Mouse (Mus musculus) thymus, postnatal 4 days (tissue): Measurements from ENCODE around the gene Adgrv1.

ENCODE experiments used
- DNase-seq: peaks from one replicate; pipeline ENCODE4 v3.0.0; 2021

The Adgrv1 gene

GRCm38 (mm10) chr13:81606991-81607390 lies 26.0 kb downstream of the Adgrv1 start:
- no peak for DNase-seq

GRCm38 (mm10) chr13:81596910-81597607 lies 35.9 kb downstream of the Adgrv1 start:
- DNase-seq = no peak

GRCm38 (mm10) chr13:81578692-81579091 lies 54.3 kb downstream of the Adgrv1 start:
- DNase-seq = no peak

GRCm38 (mm10) chr13:81570241-81570821 lies 62.6 kb downstream of the Adgrv1 start:
- DNase-seq = no peak

GRCm38 (mm10) chr13:81550024-81550423 lies 82.9 kb downstream of the Adgrv1 start:
- no peak for DNase-seq

GRCm38 (mm10) chr13:81534916-81535315 lies 98.0 kb downstream of the Adgrv1 start:
- DNase-seq = no peak

- DNase-seq = no peak
Observed at GRCm38 (mm10) chr13:81526687-81527086, 106.3 kb downstream of the Adgrv1 start.

GRCm38 (mm10) chr13:81510142-81510541 lies 122.8 kb downstream of the Adgrv1 start:
- DNase-seq = no peak

- DNase-seq = no peak
Observed at GRCm38 (mm10) chr13:81497035-81497434, 135.9 kb downstream of the Adgrv1 start.

- DNase-seq = no peak
Observed at GRCm38 (mm10) chr13:81491971-81492370, 141.0 kb downstream of the Adgrv1 start.

GRCm38 (mm10) chr13:81486980-81487379 lies 146.0 kb downstream of the Adgrv1 start:
- DNase-seq = no peak

- DNase-seq = no peak
Observed at GRCm38 (mm10) chr13:81473750-81474149, 159.2 kb downstream of the Adgrv1 start.

GRCm38 (mm10) chr13:81466661-81467060 lies 166.3 kb downstream of the Adgrv1 start:
- no peak for DNase-seq

GRCm38 (mm10) chr13:81465794-81466193 lies 167.2 kb downstream of the Adgrv1 start:
- DNase-seq = no peak

- DNase-seq = no peak
Observed at GRCm38 (mm10) chr13:81449630-81450029, 183.3 kb downstream of the Adgrv1 start.

- no peak for DNase-seq
Observed at GRCm38 (mm10) chr13:81449198-81449597, 183.8 kb downstream of the Adgrv1 start.

- DNase-seq = no peak
Observed at GRCm38 (mm10) chr13:81441412-81441811, 191.5 kb downstream of the Adgrv1 start.

- DNase-seq = peak; percentile 85
Observed at GRCm38 (mm10) chr13:81439390-81440025, 193.4 kb downstream of the Adgrv1 start.

- DNase-seq = peak; percentile 22
Observed at GRCm38 (mm10) chr13:81437088-81437487, 195.9 kb downstream of the Adgrv1 start.

- peak; percentile 56 for DNase-seq
Observed at GRCm38 (mm10) chr13:81426896-81427755, 205.8 kb downstream of the Adgrv1 start.

- DNase-seq = no peak
Observed at GRCm38 (mm10) chr13:81425111-81425510, 207.8 kb downstream of the Adgrv1 start.

GRCm38 (mm10) chr13:81424002-81424401 lies 209.0 kb downstream of the Adgrv1 start:
- DNase-seq = no peak

GRCm38 (mm10) chr13:81407881-81408460 lies 225.0 kb downstream of the Adgrv1 start:
- no peak for DNase-seq
